Mouse (Mus musculus) small intestine, adult 2 months (tissue): Measurements from ENCODE around the gene Mlycd.

Source experiments
- CTCF ChIP-seq: fragments of 200-500 bp; IDR thresholded peaks from 2 replicates; pipeline ENCODE4 v1.5.1; 2012; ENCODE audit warnings: low read depth, mild to moderate bottlenecking, control low read depth, inconsistent platforms, low read length, moderate library complexity, mixed read lengths; ENCODE audit not compliant: insufficient replicate concordance, insufficient read length; ENCODE audit errors: extremely low read depth
- POLR2A ChIP-seq: fragments of 200-500 bp; IDR thresholded peaks from 2 replicates; pipeline ENCODE4 v1.6.1; 2012; ENCODE audit warnings: low read depth, mild to moderate bottlenecking, control low read depth, inconsistent platforms, low read length, moderate library complexity

GRCm38 (mm10) chr8:119427634-119428349 lies 33.1 kb downstream of the Mlycd start:
- TF ChIP-seq POLR2A (no peak), CTCF (no peak)
